Mouse (Mus musculus): ENCODE results near the gene Rbfox2.
A peak's percentile ranks its signal among the peaks of the same experiment; 100 is the strongest.
"Not testable (repeated sequence)": the region's sequence is repeated elsewhere in the genome, so short reads cannot be mapped to it uniquely, and the experiment has no call there.

Rbfox2 gene

DNA sequence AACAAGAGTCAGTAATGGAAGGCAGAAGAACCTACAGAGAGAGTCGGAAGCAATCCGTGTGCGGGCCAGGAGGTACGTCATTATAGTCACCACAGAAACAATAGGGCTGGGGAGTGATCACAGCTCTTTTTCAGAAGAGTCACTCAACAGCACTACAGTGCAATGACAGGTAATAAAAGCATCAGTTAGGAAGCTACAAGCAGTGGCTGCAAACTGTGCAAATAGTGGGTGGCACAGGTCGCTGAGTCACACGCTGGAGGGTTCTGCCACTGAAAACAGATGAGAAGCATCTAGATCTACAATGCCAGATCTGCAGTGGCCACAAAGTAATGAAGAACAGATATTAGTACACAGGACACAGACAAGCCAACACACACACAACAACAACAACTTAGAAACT lies 32.9 kb downstream of the Rbfox2 start:
- no peak for DNase-seq (ENCODE audit: low read depth, low spot score)

DNA sequence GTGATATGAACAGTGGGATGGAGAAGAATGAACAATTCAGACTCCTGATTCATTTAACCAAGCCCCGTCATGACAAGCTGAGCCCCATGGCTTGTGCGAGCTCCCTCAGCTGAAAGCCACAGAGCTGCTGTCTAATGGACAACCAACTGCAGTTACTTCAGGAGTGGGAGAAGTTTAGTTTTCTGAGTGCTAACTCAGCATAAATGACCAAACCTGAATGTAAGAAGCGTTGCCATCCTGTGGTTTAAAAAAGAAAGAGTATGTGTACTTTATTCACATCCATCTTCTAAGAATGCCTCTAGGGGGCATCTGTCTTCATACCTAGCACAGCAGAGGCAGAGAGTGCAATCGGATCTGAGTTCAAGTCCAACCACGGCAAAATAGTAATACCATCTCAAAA lies 35.5 kb downstream of the Rbfox2 start:
- DNase-seq (ENCODE audit: low read depth, low spot score): no peak

DNA sequence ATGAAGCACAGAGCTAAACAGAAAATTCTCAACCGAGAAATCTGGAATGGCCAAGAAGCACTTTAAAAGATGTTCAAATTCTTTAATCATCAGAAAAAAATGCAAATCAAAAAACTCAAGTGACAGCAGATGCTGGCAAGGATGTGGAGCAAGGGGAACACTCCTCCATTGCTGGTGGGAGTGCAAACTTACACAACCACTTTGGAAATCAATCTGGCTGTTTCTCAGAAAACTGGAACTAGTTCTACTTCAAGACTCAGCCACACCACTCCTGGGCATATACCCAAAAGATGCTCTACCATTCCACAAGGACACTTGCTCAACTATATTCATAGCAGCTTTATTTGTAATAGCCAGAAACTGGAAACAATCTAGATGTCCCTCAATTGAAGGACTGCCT lies 37.3 kb downstream of the Rbfox2 start:
- not testable (repeated sequence) for DNase-seq (ENCODE audit: low read depth, low spot score)

DNA sequence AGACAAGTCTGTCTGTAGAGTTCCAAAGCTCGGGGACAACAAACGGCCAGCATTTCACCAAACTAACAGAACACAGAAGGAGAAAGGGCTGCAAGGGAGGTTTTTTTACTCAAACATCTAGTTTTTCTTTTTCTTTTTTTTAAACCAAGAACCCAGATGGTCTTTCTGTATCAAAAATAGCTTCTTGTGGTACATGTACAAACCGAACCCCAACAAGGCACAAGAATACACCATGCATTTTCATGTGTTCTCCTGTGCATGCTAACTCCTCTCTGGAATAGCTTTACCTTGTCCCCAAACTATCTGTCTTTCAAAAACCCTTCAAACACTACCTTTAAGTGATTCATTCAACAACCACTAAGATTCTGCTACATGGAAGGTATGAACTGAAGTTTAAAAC lies 38.4 kb downstream of the Rbfox2 start:
- DNase-seq (ENCODE audit: low read depth, low spot score): no peak

DNA sequence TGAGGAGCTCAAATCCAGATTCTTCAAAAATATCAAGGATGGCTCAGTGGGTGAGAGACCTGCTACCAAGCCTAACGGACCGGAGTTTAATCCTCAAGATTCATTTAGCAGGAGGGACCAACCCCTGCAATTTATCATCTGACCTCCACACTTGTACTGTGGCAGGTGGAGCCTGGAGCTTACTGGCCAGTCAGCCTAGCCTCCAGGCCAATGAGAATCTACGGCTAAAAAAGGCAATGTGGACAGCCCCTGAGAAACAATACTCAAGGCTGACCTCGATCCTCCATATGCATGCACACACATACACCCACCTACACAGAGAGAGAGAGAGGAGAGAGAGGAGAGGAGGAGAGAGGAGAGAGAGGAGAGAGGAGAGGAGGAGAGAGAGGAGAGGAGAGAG lies 41.5 kb downstream of the Rbfox2 start:
- DNase-seq (ENCODE audit: low read depth, low spot score): no peak

DNA sequence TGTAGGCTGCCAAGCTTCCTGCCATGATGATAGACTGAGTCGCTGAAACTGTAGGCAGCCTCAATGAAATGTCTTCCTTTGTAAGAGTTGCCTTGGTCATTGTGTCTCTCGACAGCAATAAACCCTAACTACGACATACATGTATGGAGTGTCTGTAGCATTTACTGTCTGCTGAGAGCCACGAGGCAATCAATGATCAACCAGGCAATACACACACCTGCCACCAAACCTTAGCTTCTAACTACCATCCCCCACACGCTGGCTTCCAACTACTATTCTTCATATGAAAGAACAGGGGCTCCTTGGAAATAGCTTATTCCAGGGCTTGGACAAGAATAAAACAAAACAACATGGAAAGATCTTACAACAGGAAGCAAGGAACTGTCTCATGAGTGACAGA lies 42.5 kb downstream of the Rbfox2 start:
- no peak for DNase-seq (ENCODE audit: low read depth, low spot score)

DNA sequence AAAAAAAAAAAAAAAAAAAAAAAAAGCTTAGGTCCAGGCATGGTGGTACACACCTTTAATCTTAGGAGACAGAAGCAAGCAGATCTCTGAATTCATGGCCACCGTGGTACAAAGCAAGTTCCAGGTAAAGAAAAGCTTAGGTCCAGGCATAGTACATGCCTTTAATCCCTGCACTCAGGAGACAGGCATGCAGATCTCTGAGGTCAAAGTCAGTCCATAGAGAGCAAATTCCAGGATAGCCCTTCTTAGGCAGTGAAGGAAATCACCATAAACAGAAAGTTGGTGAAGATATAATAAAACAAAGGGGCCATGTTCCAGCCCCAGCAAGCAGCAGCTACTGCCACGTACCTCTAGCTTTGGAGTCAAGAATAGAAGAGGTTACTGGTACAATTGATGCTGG lies 44.0 kb downstream of the Rbfox2 start:
- DNase-seq (ENCODE audit: low read depth, low spot score): no peak

DNA sequence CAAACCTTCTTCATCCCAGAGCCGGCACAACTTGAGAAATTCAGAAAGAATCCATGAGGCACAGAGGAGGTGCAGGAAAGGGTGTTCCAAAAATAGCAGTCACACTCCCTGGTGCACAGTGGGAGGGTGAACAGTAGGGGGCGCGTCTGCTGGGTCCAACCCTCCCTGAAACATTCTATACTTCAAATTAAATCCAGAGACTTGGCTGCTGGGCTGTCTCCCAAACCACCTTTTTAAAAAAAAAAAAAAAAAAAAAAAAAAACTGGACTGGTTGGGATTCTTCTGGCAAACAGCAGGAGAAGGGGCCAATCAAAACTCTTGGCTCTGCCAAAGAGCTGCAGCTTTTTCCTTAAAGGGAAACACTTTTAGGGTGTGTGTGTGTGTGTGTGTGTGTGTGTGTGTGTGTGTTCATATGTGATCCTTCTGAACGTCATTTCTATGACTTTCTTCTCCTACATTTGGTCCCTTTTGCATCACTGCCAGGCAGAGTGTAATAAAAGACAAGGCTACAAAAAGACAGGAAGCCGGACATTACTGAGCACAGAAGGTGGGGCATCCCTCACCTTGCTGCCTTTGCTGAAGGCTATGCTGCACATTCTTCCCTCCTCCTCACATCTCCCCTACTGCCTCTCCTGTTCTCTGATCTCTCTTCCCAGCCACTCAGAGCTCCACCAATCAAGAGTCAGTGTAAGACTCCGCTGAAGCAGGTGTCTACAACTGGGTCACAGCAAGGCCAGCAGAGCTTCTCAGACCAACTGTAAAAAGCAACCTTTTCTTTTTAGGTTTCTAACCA lies 49.2 kb downstream of the Rbfox2 start:
- peak; percentile 20 for DNase-seq (ENCODE audit: low read depth, low spot score)

DNA sequence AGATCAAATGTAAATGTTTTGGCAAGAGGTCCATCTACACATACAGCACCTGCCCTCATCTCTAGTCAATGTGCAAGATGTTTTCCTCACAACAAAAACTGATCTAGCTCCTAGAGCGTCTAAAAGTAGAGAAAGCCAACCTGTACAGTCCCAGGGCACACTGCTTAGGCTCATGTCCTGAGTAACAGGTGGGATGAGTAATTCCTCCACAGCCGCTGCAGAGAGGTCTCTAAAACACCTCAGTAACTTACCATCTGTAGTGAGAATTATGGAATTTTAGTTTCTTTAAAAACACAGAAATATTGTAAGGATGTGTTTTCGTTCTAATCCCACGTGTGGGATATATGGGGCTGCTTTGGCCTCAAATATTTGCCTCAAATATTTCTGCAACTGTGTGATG lies 50.0 kb downstream of the Rbfox2 start:
- DNase-seq (ENCODE audit: low read depth, low spot score): no peak

DNA sequence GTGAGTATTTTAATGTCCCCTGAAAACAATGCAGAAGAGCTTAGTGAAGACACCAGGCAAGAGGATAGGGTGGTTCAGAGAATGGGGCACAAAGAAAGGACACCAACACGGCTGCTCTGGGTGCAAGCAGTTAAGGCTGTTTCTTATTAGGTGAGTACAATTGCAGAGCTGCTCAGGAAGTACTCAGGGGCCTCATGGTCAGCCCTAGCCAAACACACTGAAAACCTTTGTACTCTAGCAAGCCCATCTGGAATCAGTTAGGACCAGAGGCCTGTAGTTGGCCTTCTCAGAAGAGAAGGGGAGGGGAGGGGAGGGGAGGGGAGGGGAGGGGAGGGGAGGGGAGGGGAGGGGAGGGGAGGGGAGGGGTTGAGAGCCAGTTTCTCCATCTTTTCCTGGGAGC lies 52.2 kb downstream of the Rbfox2 start:
- DNase-seq (ENCODE audit: low read depth, low spot score): no peak

DNA sequence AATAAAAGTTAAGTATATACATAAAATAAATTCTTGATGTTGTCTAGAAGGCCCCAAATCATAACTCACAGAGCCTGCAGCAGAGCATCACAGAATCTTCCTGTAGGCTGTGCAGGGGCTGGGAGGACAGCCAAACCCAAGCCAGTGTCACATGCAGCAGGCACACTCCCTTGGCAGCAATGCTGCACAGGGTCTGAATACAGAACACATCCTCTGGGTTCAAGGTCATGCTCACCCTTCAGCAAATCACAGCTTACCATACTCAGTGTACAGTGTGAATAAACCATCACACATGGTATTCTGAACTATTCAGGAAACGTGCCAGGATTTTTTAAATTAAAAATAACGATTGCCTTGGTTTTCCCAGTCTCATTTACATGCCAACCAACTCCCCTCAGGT lies 52.7 kb downstream of the Rbfox2 start:
- DNase-seq (ENCODE audit: low read depth, low spot score): no peak

DNA sequence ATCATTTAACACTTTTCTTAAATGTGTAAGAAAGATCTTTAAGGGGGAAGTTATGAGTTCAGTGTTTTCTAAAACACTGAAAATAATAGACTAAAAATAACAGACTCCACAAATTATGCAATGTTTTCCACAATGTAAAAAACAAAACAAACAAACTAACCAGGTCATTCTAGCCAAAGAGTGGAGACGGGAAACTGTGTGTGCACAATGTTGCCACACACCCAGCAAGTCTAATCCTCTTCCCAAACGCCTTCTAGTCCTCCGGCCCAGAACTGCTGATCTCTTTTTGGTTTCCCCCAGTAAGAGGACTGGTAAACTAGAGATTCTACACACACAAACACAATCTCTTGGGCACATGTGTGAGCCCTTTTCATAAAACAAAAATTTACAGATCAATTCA lies 55.1 kb downstream of the Rbfox2 start:
- no peak for DNase-seq (ENCODE audit: low read depth, low spot score)

DNA sequence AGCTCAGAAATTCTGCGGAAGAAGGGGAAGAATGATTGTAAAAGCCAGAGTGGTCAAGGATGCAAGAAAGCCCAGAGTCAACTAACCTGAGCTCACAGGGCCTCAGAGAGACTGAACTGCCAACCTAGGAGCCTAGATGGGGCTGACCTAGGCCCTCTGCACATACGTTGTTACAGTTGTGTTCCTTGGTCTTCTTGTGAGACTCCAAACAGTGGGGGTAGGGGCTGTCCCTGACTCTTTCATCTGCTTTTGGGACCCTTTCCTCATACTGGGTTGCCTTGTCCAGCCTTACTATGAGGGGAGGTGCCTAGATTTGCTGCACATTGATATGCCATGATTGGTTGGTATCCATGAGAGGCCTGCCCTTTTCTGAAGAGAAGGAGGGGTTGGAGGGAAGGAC lies 56.0 kb downstream of the Rbfox2 start:
- DNase-seq (ENCODE audit: low read depth, low spot score): no peak

DNA sequence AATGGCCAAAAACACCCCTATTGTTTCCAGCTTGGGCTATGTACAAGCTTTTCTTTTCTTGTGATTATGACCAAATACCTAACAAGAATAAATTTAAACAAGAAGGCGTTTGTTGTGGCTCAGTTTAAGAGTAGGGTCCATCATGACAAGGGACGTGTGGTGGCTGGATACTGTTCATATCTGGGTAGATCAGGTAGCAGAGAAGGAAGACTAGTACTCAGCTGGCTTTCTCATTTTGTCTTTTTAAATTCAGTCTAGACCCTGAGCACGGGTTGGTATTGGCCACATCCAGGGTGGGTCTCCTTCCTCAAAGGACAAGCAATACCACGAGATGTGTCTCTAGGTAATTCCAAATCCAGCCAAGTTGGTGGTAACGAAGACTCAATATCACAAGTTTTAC lies 57.4 kb downstream of the Rbfox2 start:
- DNase-seq (ENCODE audit: low read depth, low spot score): no peak

DNA sequence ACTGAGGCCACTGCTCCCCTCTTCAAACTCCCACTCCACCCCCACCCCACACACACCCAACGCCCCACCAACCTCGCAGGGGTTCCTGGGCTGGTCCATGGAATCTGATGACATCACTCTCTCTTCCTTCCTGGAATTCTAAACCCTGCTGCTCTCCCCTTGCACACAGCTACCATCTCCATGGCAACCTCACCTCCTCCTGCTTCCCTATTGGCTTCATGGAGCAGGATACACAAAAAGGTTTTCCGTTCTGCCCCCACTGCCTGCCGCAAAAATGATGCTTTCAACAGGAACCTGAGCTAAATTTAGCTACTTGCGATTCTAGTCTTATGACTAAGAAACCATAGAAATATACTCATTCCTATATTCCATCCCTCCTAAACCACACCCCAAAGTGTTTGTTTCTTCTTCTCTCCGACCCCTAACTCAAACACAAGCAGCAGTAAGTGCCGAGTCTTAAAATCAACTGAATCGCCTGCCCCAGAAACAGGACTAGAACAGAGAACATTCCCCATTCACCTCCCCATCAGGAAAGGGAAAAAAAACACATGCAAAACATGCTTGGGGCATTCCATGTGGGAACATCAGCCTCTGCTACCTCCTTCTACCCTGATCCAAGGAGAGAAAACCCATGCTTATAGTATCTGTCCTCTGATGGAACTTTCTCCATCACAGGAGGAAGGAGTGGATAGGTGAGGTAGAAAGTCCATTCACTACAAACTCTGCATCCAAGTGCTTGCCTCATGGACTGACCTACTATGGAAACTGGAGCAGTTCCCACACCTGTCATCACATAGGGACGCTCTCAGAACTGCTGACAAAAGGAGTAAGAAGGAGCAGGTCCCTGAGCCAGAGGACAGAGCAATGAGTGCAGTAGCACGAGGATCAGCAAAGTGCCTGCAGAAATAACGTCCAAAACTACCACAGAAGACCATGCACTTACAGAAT lies 61.1 kb downstream of the Rbfox2 start:
- no peak for DNase-seq (ENCODE audit: low read depth, low spot score)

DNA sequence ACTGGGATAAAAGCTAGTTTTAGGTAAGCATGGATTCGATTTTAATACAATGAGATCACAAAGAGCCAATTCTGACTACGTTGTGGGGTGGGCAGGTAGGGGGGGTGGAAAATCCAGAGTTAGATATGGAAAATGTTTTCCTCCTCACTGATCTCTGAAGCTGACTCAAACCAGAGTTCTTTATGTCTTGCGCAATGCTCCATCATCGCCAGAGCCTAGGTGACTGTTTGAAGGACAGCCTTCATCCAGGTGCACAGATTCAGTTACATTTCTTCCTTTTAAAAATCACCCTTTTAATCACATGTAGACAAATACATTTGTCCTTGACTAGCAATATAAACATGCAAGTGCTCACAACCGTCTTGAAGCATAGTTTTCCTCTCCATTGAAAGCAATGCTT lies 62.2 kb downstream of the Rbfox2 start:
- no peak for DNase-seq (ENCODE audit: low read depth, low spot score)

DNA sequence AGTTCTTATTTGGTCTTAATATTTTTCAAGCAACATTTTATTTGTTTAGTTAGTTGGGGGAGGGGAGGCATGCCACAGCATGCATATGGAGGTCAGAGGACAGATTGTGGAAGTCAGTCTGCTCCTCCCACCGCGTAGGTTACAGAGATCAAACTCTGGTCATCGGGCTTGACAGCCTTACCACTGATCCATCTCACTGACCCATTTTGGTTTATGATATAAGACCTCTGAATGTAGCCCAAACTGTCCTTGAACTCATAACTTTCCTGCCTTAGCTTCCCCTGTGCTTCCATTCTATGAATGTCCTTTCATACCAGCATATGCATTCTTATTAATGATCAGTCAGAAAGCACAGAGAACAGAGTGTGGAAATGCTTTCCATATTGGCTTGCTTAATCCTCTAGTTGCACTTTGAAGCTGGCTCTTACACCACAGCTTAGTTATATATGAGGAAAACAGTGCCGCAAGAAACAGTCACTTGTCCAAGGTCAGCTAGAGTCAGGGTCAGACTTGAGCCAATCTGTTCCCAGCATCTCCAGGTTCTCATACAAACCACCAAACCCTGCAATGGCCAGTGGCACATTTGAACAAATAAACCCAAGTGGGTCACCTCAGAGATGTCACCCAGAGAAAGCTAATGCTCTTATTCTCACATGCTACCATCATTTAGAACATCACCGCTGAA lies 62.8 kb downstream of the Rbfox2 start:
- no peak for DNase-seq (ENCODE audit: low read depth, low spot score)

DNA sequence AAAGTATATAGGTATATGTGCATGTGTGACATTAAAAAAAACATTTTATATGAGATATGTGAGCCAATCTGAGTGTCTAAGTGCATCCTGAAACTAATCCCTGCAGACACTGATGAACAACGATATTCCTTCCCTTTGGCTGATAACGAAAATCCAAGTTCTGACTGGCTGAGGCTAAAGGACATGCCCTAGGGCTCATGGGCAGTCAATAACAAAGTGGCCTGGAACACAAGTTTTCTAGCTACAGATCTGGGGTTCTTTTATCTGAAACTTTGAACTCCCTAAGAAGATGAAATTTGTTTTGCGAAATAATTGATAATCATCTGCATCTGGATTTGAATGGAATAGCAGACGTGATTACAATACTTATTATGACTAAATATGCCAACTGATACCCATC lies 66.2 kb downstream of the Rbfox2 start:
- DNase-seq (ENCODE audit: low read depth, low spot score): no peak

DNA sequence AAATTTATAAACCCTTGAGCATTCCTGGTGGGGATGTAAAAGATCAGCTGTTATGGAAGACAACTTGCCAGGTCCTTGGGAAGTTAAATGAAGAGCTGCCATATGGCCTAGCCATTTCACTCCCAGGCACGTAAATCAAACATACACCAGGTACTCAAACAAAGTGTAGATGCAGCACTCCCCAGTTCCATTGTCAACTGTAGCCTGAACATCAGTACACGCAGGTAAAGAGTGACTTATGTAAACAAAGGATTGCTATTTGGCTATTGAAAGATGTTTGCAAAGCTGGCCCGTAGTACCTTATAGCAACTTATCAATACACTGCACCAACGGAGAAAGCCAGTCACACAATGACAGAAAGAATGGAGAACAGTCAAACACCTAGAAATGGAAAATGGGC lies 67.2 kb downstream of the Rbfox2 start:
- no peak for DNase-seq (ENCODE audit: low read depth, low spot score)

DNA sequence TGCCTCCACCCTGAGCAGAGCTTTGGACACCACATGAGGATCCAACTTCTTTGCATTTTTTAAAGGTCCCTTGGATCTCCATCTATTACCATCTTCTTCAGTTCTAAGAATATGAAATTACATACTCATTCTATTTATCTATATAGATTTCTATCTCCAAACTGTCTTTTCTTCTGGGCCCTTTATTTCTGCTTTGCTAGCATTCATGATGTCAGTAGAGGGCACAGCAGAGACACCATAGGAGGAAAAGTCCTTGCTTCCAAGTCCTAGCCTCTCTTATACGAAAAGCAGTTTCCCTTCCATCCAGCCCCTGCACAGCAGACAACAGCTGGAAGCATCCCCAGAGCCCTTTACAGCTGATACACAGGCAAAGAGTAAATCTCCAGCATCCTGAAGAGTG lies 69.1 kb downstream of the Rbfox2 start:
- DNase-seq (ENCODE audit: low read depth, low spot score): no peak

DNA sequence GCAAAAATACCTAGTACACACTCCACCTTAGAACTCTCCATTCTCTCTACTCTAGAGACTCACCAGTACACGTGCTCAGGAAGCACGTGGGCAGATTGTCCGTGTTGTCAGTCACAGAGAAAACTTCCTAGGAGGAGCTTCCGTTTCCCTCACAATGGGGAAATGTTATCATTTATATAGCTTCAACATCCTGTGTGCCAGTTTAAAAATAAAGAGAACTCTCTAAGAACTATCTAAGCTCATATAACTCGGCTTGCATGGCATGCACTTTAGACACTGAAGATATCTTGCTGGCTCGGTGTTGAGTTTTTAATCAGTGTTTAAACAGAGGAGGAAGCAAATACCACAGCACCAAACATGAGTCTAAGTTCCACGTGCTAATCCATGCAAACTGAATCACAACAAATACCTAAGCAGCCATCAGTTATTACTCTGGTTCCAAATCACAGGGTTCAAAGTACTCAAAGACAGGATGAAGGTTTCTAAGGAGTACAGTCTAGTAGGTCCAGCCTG lies 70.7 kb downstream of the Rbfox2 start:
- no peak for DNase-seq (ENCODE audit: low read depth, low spot score)

DNA sequence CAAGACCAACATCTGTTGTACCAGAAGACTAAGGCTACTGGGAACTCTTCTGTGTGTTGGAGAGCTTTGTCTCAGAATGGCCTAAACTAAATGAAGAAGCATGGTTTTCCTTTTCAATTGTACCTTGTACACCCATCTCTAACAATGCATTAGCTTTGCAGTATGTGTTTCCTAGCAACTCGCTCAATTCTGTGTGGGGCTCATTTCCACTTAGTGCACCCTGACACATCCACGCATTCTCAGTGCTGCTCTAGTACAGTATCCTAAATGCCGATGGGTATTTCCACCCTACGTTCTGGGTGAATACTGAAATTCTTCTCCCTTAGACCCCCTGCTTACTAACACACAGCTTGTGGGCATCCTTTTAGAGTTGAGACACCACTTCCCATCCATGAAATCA lies 71.3 kb downstream of the Rbfox2 start:
- DNase-seq (ENCODE audit: low read depth, low spot score): no peak
